Mouse (Mus musculus): ENCODE data around the gene Zp1. TPM values are rescaled to one million over a fixed set of nuclear protein-coding genes. Genes with fewer than 3 reads are reported as not detected.

Zp1 gene
- polyA plus RNA-seq, 1 experiment from 2014 or later = 0.27 TPM

DNA sequence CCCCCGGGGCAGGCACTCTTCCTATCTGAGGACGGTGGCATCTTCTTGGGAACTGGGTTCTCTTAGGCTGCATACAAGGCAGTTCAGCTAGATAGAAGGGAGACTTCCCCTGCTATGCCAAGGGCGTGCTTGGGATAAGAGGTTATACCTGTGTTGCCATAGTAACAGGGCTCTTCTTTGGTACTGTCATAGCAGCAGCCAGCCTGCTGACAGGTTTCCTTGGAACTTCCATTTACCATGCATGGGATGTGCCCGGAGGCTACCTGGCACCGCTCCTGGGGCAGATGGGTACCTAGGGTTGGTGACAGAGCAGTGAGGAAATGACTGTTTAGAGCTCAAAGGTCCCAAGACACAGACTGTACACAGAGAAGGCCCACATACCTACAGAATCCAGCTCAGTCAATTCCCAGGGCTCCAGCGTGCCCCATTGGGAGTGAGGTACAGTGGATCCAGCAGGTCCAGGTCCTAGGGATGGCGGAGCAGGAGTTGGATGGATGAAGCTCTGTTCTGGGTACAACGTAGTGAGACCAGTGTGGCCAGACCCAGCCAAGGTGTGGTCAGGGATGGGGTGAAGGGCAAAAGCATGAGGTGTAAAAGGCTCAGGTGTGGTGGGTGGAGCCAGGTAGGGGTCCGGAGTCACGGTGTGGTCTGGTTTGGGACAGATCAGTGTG, 2.0 kb downstream of the Zp1 start:
- 84% methylated on average over 10 of the region's 10 CpGs for WGBS
- H3K9ac ChIP-seq = no peak overlapping the region
- no peak overlapping the region for H3K4me3 ChIP-seq
- H3K27ac ChIP-seq (replicated peaks) = no peak overlapping the region
- H3K9me3 ChIP-seq = no peaks in the 10 kb centered on the region
- H3K4me2 ChIP-seq = no peak overlapping the region
- H3K27me3 ChIP-seq = no peaks in the 10 kb centered on the region
- ATAC-seq (ENCODE audit: low FRiP score, low read depth) = peak; percentile 63
- no peaks in the 10 kb centered on the region for H3K36me3 ChIP-seq
- 0 out of 2 replicates have a peak, but pooled peaks cover 4% of the 10 kb centered on the region for H3K4me1 ChIP-seq (replicated peaks)

- no peak overlapping the region for H3K4me3 ChIP-seq
- no peak overlapping the region for H3K4me2 ChIP-seq
- H3K4me1 ChIP-seq (replicated peaks) = 0 out of 2 replicates have a peak, but pooled peaks cover 4% of the 10 kb centered on the region
- WGBS = 60% methylated on average over 5 of the region's 5 CpGs
- no peaks in the 10 kb centered on the region for H3K36me3 ChIP-seq
- H3K9me3 ChIP-seq = no peaks in the 10 kb centered on the region
- no peak overlapping the region for H3K9ac ChIP-seq
- no peaks in the 10 kb centered on the region for H3K27me3 ChIP-seq
- no peak for ATAC-seq (ENCODE audit: low FRiP score, low read depth)
- H3K27ac ChIP-seq (replicated peaks) = no peak overlapping the region
These were observed 3.9 kb downstream of the Zp1 start for GRCm38 (mm10) chr19:10916506-10916905.

DNA sequence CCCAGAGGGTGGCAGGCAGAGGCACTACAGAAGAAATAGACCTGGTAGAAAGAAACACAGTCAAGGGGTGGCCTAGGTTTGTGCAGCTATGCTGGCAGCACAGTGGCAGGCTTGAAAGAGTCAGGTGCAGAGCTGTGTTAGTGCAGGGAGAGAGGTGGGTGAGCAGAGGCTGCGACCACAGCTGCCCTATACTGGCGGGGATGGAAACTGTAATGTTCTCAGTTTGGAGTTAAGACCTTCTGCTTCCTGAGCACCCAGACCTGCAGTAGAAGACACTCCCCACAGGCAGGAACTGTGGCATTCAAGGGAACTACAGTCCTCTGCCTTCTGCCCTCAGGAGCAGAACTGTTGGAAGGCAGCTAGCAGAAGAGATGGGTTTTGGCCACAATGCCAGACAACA, 5.6 kb downstream of the Zp1 start:
- no peak overlapping the region for H3K4me3 ChIP-seq
- no peak overlapping the region for H3K4me2 ChIP-seq
- H3K9ac ChIP-seq = no peak overlapping the region
- no peaks in the 10 kb centered on the region for H3K9me3 ChIP-seq
- no peaks in the 10 kb centered on the region for H3K27me3 ChIP-seq
- ATAC-seq (ENCODE audit: low FRiP score, low read depth) = no peak
- WGBS = 85% methylated on average over 2 of the region's 2 CpGs
- H3K27ac ChIP-seq (replicated peaks) = no peak overlapping the region
- H3K36me3 ChIP-seq = no peaks in the 10 kb centered on the region
- 0 out of 2 replicates have a peak, but pooled peaks cover 4% of the 10 kb centered on the region for H3K4me1 ChIP-seq (replicated peaks)

- Histone ChIP-seq H3K9me3 (no peaks in the 10 kb centered on the region), H3K27me3 (no peaks in the 10 kb centered on the region), H3K4me1 (replicated peaks) (0 out of 2 replicates have a peak, but pooled peaks cover 4% of the 10 kb centered on the region), H3K36me3 (no peaks in the 10 kb centered on the region), H3K9ac (no peak overlapping the region), H3K4me3 (no peak overlapping the region), H3K27ac (replicated peaks) (no peak overlapping the region), H3K4me2 (no peak overlapping the region)
- 78% methylated on average over 7 of the region's 7 CpGs for WGBS
- no peak for ATAC-seq (ENCODE audit: low FRiP score, low read depth)
These were observed 6.1 kb downstream of the Zp1 start for GRCm38 (mm10) chr19:10914291-10914690.

DNA sequence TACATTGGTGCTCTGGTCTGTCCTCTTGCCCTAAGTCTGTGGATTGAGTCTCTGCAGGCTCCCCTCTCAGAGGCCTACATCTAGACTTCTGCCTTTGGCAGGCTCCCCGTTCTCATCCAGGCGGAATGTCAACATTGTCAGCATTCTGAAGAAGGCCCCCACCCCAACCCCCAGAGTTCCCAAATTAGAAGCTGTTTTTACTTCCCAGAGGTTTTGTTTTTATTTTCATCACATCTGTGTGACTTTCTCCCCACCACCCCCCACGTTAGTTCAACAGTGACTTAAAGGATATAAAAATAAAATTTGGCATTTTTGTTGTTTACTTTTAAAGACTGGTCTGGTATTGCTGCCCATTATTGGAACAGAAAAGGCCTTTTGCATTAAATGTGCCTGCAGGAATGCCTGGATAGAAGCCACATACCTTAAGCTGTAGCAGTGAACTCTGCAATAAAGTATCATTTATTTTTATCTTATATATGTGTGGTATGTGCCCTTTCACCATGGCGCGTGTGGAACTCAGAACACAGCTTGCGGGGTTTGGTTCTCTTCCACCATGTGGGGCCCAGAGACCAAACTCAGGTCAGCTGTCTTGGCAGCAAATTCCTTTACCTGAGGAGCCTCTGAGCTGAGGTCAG, 11.2 kb downstream of the Zp1 start:
- H3K4me2 ChIP-seq = no peak overlapping the region
- WGBS = 86% methylated on average over 6 of the region's 6 CpGs
- H3K4me1 ChIP-seq (replicated peaks) = no peaks in the 10 kb centered on the region
- H3K9ac ChIP-seq = no peak overlapping the region
- no peaks in the 10 kb centered on the region for H3K27me3 ChIP-seq
- peaks cover 18% of the 10 kb centered on the region for H3K36me3 ChIP-seq
- H3K9me3 ChIP-seq = no peaks in the 10 kb centered on the region
- H3K4me3 ChIP-seq = no peak overlapping the region
- ATAC-seq (ENCODE audit: low FRiP score, low read depth) = no peak
- H3K27ac ChIP-seq (replicated peaks) = no peak overlapping the region

DNA sequence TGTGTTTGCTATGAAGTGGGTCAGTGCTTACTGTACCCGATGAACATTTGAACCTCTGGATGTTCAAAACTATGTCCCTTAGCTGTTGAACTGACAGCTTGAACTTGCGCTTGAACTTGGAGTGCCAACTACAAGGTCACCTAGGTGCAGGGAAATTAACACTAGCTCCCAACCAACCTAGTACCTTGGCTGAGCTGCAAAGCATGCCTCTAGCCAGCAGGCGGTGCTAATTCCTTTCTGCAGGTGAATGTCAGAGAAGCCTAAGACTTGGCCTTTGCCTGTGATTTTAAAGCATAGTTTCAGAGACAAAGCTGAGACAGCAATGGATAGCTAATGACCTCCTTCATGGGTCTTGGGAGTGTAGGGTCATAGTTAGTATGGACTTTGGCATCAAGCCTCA, 12.5 kb downstream of the Zp1 start:
- H3K4me2 ChIP-seq = no peak overlapping the region
- H3K4me1 ChIP-seq (replicated peaks) = no peaks in the 10 kb centered on the region
- H3K4me3 ChIP-seq = no peak overlapping the region
- ATAC-seq (ENCODE audit: low FRiP score, low read depth) = 0 out of 2 replicates have a peak, but pooled peaks have one; percentile 33
- no peaks in the 10 kb centered on the region for H3K9me3 ChIP-seq
- H3K36me3 ChIP-seq = peaks cover 31% of the 10 kb centered on the region
- no peaks in the 10 kb centered on the region for H3K27me3 ChIP-seq
- WGBS = 65% methylated on average over 3 of the region's 3 CpGs
- no peak overlapping the region for H3K27ac ChIP-seq (replicated peaks)
- H3K9ac ChIP-seq = no peak overlapping the region

- Histone ChIP-seq H3K27me3 (no peaks in the 10 kb centered on the region), H3K9ac (no peak overlapping the region), H3K36me3 (peaks cover 53% of the 10 kb centered on the region), H3K4me1 (replicated peaks) (no peaks in the 10 kb centered on the region), H3K27ac (replicated peaks) (peak overlapping the region; percentile 48; the same call in 1 of the 2 replicates), H3K9me3 (no peaks in the 10 kb centered on the region), H3K4me2 (no peak overlapping the region), H3K4me3 (no peak overlapping the region)
- WGBS = 83% methylated on average over 5 of the region's 5 CpGs
- ATAC-seq (ENCODE audit: low FRiP score, low read depth) = no peak
These were observed 14.8 kb downstream of the Zp1 start for GRCm38 (mm10) chr19:10905728-10906000.

- Histone ChIP-seq H3K27ac (replicated peaks) (peak overlapping the region; percentile 48; the same call in 1 of the 2 replicates), H3K4me3 (no peak overlapping the region), H3K36me3 (peaks cover 59% of the 10 kb centered on the region), H3K4me1 (replicated peaks) (no peaks in the 10 kb centered on the region), H3K4me2 (no peak overlapping the region), H3K9ac (no peak overlapping the region), H3K27me3 (no peaks in the 10 kb centered on the region), H3K9me3 (no peaks in the 10 kb centered on the region)
- 0 out of 2 replicates have a peak, but pooled peaks have one; percentile 55 for ATAC-seq (ENCODE audit: low FRiP score, low read depth)
- 65% methylated on average over 7 of the region's 7 CpGs for WGBS
These were observed 15.3 kb downstream of the Zp1 start for GRCm38 (mm10) chr19:10904927-10905727.

DNA sequence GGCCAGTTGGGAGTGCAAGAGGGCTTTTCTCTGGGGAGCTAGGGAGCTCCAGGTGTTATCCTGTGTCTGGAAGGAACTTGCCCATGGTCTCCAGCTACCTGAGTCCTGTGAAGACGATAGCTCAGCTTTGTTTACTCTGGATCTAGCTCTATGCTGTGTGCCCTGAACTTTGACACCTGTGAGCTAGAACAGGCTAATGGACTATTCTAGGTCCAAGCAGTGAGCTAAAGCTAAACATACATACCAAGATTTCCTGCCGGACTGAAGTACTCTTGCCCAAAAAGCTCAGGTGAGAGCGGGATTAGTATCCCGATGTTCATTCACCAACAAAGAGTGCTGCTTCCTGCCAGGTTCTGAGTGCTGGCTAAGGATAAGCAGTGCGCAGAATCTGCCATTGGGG, 15.9 kb downstream of the Zp1 start:
- 96% methylated on average over 5 of the region's 5 CpGs for WGBS
- no peaks in the 10 kb centered on the region for H3K27me3 ChIP-seq
- no peak overlapping the region for H3K9ac ChIP-seq
- H3K9me3 ChIP-seq = no peaks in the 10 kb centered on the region
- ATAC-seq (ENCODE audit: low FRiP score, low read depth) = no peak
- H3K4me3 ChIP-seq = no peak overlapping the region
- H3K4me2 ChIP-seq = no peak overlapping the region
- H3K4me1 ChIP-seq (replicated peaks) = no peaks in the 10 kb centered on the region
- H3K27ac ChIP-seq (replicated peaks) = no peak overlapping the region
- peaks cover 65% of the 10 kb centered on the region for H3K36me3 ChIP-seq

DNA sequence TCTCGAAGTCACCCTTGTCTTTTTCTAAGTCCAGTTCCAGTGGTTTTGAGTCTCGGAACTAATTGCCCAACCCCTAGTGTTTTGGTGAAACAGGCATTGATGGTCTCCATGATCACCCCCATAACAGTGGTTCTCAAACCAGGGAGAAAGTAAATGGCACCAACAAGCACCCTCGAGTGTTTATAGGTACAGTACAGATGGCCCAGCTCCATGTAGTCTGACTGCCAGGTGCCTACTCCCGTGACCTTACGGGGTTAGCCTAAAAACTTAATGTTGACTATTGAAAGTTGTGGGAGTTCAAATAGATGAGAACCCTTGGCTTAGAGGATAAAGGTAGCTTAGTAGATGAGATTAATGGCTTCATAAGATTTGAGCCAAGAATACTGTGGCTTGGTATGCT, 19.4 kb downstream of the Zp1 start:
- Histone ChIP-seq H3K27me3 (no peaks in the 10 kb centered on the region), H3K4me1 (replicated peaks) (peaks cover 16% of the 10 kb centered on the region), H3K4me3 (no peak overlapping the region), H3K9me3 (no peaks in the 10 kb centered on the region), H3K27ac (replicated peaks) (no peak overlapping the region), H3K4me2 (no peak overlapping the region), H3K9ac (no peak overlapping the region), H3K36me3 (peaks cover 83% of the 10 kb centered on the region)
- no peak for ATAC-seq (ENCODE audit: low FRiP score, low read depth)
- WGBS = 95% methylated on average over 5 of the region's 5 CpGs

DNA sequence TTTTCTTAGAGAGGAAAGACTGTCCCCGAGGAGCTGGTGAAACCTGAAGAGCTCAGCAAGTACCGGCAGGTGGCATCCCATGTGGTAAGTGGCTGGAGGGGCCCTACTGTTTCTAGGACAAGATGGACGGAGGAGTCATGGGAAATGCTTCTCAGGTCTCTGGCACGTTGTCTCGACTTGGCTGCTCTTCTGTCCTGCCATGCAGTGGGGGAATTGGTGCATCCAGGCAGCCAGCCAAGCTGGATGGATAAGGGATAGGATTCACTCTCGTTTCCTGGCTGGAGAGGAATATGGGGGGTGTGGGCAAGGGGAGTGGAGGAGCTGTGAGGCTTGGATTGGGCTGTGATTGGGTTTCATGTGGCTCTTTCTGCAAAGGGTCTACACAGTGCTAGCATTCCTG, 20.1 kb downstream of the Zp1 start:
- no peaks in the 10 kb centered on the region for H3K9me3 ChIP-seq
- WGBS = 77% methylated on average over 6 of the region's 6 CpGs
- ATAC-seq (ENCODE audit: low FRiP score, low read depth) = no peak

DNA sequence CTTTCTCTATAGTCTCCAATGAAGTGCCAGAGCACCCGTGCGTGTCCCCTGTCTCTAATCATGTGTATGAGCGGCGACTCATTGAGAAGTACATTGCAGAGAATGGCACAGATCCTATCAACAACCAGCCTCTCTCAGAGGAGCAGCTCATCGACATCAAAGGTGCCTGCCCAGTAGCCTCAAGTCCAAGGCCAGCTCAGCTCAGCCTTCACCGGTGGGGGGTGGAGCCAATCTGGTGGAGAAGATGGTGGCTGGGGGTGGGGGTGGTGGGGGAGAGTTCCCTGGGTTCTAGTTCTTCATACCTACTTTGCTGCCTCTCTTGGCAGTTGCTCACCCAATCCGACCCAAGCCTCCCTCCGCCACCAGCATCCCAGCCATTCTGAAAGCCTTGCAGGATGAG, 22.9 kb downstream of the Zp1 start:
- Histone ChIP-seq H3K9me3 (no peaks in the 10 kb centered on the region), H3K27me3 (no peaks in the 10 kb centered on the region), H3K9ac (no peak overlapping the region), H3K4me1 (replicated peaks) (peaks cover 19% of the 10 kb centered on the region), H3K27ac (replicated peaks) (no peak overlapping the region), H3K36me3 (peaks cover 48% of the 10 kb centered on the region), H3K4me3 (no peak overlapping the region), H3K4me2 (no peak overlapping the region)
- no peak for ATAC-seq (ENCODE audit: low FRiP score, low read depth)
- 92% methylated on average over 8 of the region's 8 CpGs for WGBS

More for the DNA sequence above, 20.1 kb downstream of the Zp1 start:
- Histone ChIP-seq H3K4me3 (no peak overlapping the region), H3K4me1 (replicated peaks) (peaks cover 19% of the 10 kb centered on the region), H3K4me2 (no peak overlapping the region), H3K9ac (no peak overlapping the region), H3K27me3 (no peaks in the 10 kb centered on the region), H3K36me3 (peaks cover 77% of the 10 kb centered on the region), H3K27ac (replicated peaks) (no peak overlapping the region)

Measured in hindbrain, embryonic 15.5 days (tissue).